Mouse (Mus musculus) spleen, adult 10 weeks (tissue): ENCODE results near the gene Ints7. TPM values are rescaled to one million over a fixed set of nuclear protein-coding genes. Genes with fewer than 3 reads are reported as not detected.

ENCODE experiments used
- polyA plus RNA-seq: library from polyadenylated mRNA; stranded (reverse); fragments of 350-450 nt; fragmentation: Illumina TruSeq; extraction: RNeasy Lipid Tissue Mini Kit (QIAGEN cat#74804); gene quantifications from one replicate; pipeline ENCODE4 v1.2.3, GENCODE M21; 2015; ENCODE audit warnings: low replicate concordance; ENCODE audit not compliant: insufficient read depth

Ints7 gene
- 47.1 TPM for polyA plus RNA-seq

GRCm38 (mm10) chr1:191575458-191576247, at the start of gene Ints7, which contains the start of gene Dtl:
TSS of gene Ints7 (plus strand) at chr1:191575636.
TSS of gene Dtl (minus strand) at chr1:191575544.

Other genes starting within 250 kb of the Ints7 start
- 21.7 TPM for gene Tmem206, start 249.7 kb upstream of the Ints7 start, polyA plus RNA-seq
- 208 TPM for gene Ppp2r5a, start 172.4 kb upstream of the Ints7 start, polyA plus RNA-seq
- 8.5 TPM for gene Dtl, start 92 bp upstream of the Ints7 start, polyA plus RNA-seq
- gene Lpgat1, start 142.2 kb downstream of the Ints7 start, polyA plus RNA-seq = 71.0 TPM
- gene Nek2, start 245.8 kb downstream of the Ints7 start, polyA plus RNA-seq = 7.3 TPM